Mouse (Mus musculus): ENCODE measurements around the gene Tmem196.

Tmem196 gene

GRCm38 (mm10) chr12:119945589-119946310 is at the start of gene Tmem196:
Tmem196 (plus strand) TSS chr12:119945822.
- TF ChIP-seq NANOG (IDR thresholded peaks at IDR 0.05; ENCODE audit: borderline replicate concordance, low read length) (no peak), CTCF (conservative IDR thresholded peaks at IDR 0.05; ENCODE audit: low read length) (no peak), POU5F1 (IDR thresholded peaks at IDR 0.05; ENCODE audit: borderline replicate concordance, low read length) (no peak)
- no peaks in the 10 kb centered on the region for H3K36me3 ChIP-seq (ENCODE audit: insufficient read depth, low read length)
- H3K4me1 ChIP-seq (replicated peaks; ENCODE audit: low read depth, low read length), result peaks cover 13% of the 10 kb centered on the region
- peak within 1 kb of the TSS; percentile 71 for H3K4me3 ChIP-seq (replicated peaks; ENCODE audit: low read length)
- H3K9me3 ChIP-seq (ENCODE audit: low read length), result no peaks in the 10 kb centered on the region
- H3K27me3 ChIP-seq (ENCODE audit: insufficient read depth, low read length), result peaks cover 24% of the 10 kb centered on the region

DNA sequence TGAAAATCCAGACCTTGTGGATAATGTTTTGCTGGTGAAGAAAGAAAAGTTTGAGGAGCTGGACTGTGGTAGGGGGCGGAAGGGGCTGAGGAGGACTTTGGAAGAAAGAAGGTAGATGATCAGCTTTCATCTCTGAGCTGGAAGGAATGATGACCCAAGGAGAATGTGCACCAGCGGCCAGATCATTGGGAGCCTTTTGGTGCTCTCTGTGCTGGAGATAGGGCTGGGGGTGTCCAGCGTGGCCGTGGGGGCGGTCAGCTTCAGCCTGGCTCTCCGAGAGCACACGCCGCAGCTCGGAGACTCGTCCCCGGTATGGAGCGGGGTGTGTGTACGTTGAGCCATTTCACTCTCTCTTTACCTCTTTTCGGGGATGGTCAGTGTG is 680 bp downstream of the Tmem196 start:
- H3K27me3 ChIP-seq (ENCODE audit: insufficient read depth, low read length), result peaks cover 24% of the 10 kb centered on the region
- TF ChIP-seq POU5F1 (IDR thresholded peaks at IDR 0.05; ENCODE audit: borderline replicate concordance, low read length), result no peak
- no peak for TF ChIP-seq CTCF (conservative IDR thresholded peaks at IDR 0.05; ENCODE audit: low read length)
- no peak for TF ChIP-seq NANOG (IDR thresholded peaks at IDR 0.05; ENCODE audit: borderline replicate concordance, low read length)
- peak overlapping the region; percentile 71 for H3K4me3 ChIP-seq (replicated peaks; ENCODE audit: low read length)
- no peaks in the 10 kb centered on the region for H3K9me3 ChIP-seq (ENCODE audit: low read length)
- peaks cover 13% of the 10 kb centered on the region for H3K4me1 ChIP-seq (replicated peaks; ENCODE audit: low read depth, low read length)
- no peaks in the 10 kb centered on the region for H3K36me3 ChIP-seq (ENCODE audit: insufficient read depth, low read length)

DNA sequence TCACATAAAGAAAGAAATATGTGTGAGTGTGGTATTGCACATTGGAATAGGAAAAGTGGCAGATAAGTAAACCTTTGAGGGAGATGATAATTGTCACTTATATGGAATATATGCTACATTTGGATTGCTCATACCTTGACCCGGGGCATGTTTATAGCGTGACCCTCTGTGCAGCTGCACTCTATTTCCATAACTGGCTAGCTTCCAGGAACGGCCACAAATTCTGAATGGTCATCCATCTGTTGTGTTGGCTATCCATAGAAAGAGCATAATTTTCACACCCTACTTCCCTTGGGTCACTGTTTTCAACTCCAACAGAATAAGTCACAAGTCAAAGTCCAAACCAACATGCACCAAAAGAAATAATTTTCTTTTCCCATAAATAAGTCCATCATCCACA is 11.4 kb downstream of the Tmem196 start:
- TF ChIP-seq CTCF (conservative IDR thresholded peaks at IDR 0.05; ENCODE audit: low read length) (no peak), NANOG (IDR thresholded peaks at IDR 0.05; ENCODE audit: borderline replicate concordance, low read length) (no peak), POU5F1 (IDR thresholded peaks at IDR 0.05; ENCODE audit: borderline replicate concordance, low read length) (no peak)
- no peak overlapping the region for H3K4me3 ChIP-seq (replicated peaks; ENCODE audit: low read length)
- H3K27me3 ChIP-seq (ENCODE audit: insufficient read depth, low read length), result no peaks in the 10 kb centered on the region
- no peaks in the 10 kb centered on the region for H3K4me1 ChIP-seq (replicated peaks; ENCODE audit: low read depth, low read length)
- no peaks in the 10 kb centered on the region for H3K9me3 ChIP-seq (ENCODE audit: low read length)
- no peaks in the 10 kb centered on the region for H3K36me3 ChIP-seq (ENCODE audit: insufficient read depth, low read length)

DNA sequence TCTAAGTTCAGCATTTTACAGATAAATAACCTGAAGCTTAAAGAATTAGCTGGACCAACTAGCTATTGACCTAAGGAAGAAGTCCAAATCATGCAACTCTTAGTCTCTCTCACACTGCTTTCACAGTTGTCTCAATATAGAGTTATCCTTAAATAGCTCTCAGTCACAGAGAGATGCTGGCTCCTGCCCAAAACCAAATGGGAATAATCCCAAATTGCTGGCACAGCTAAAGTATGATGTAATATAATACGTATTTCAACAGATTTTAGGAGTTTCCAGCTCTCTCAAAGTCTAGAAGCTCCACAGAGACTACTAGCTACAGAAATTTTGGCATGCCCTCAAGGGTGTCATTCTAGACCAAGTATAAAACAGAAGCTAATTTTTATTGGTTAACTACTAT is 15.1 kb downstream of the Tmem196 start:
- no peaks in the 10 kb centered on the region for H3K27me3 ChIP-seq (ENCODE audit: insufficient read depth, low read length)
- TF ChIP-seq NANOG (IDR thresholded peaks at IDR 0.05; ENCODE audit: borderline replicate concordance, low read length) (no peak), POU5F1 (IDR thresholded peaks at IDR 0.05; ENCODE audit: borderline replicate concordance, low read length) (no peak)
- H3K9me3 ChIP-seq (ENCODE audit: low read length), result no peaks in the 10 kb centered on the region
- no peaks in the 10 kb centered on the region for H3K36me3 ChIP-seq (ENCODE audit: insufficient read depth, low read length)
- no peak overlapping the region for H3K4me3 ChIP-seq (replicated peaks; ENCODE audit: low read length)
- H3K4me1 ChIP-seq (replicated peaks; ENCODE audit: low read depth, low read length), result no peaks in the 10 kb centered on the region

DNA sequence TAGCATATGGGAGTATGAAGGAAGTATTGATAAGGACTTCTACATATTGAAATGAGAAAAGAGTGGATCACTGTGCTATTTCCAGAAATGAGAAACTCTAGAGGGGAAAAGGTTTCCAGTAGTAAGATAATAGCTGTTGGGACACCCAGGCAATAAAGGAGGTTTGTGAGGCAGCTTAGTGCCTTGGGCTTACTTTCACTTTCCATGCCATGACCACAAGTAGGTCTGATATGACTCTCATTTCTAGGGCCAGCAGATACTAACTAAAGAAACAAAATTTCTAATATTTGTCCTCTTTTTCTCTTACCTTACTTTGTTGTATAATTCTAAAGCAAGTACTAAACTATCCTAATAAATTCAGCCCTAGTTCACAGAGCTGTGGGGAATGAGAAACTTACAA is 19.8 kb downstream of the Tmem196 start:
- Histone ChIP-seq H3K9me3 (ENCODE audit: low read length) (no peaks in the 10 kb centered on the region), H3K4me1 (replicated peaks; ENCODE audit: low read depth, low read length) (no peaks in the 10 kb centered on the region), H3K4me3 (replicated peaks; ENCODE audit: low read length) (no peak overlapping the region), H3K36me3 (ENCODE audit: insufficient read depth, low read length) (no peaks in the 10 kb centered on the region), H3K27me3 (ENCODE audit: insufficient read depth, low read length) (no peaks in the 10 kb centered on the region)
- no peak for TF ChIP-seq NANOG (IDR thresholded peaks at IDR 0.05; ENCODE audit: borderline replicate concordance, low read length)
- no peak for TF ChIP-seq POU5F1 (IDR thresholded peaks at IDR 0.05; ENCODE audit: borderline replicate concordance, low read length)
- no peak for TF ChIP-seq CTCF (conservative IDR thresholded peaks at IDR 0.05; ENCODE audit: low read length)

DNA sequence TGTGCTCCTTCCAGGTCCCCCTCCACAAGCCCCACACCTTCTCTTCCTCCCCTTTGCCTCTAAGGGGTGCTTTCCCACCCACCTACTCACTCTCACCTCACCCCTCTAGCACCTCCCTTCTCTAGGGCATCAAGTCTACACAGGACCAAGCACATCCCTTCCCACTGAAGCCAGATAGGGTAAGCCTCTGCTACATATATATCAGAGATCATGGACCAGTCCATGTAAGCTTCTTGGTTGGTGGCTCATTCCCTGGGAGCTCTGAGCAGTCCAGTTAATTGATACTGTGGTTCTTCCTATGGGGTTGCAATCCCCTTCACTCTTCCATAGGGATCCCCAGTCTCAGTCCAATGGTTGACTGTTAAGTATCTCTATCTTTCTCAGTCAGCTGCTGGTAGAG is 24.4 kb downstream of the Tmem196 start:
- no peaks in the 10 kb centered on the region for H3K36me3 ChIP-seq (ENCODE audit: insufficient read depth, low read length)
- no peak for TF ChIP-seq CTCF (conservative IDR thresholded peaks at IDR 0.05; ENCODE audit: low read length)
- TF ChIP-seq POU5F1 (IDR thresholded peaks at IDR 0.05; ENCODE audit: borderline replicate concordance, low read length), result no peak
- TF ChIP-seq NANOG (IDR thresholded peaks at IDR 0.05; ENCODE audit: borderline replicate concordance, low read length), result no peak
- peaks cover 12% of the 10 kb centered on the region for H3K9me3 ChIP-seq (ENCODE audit: low read length)
- no peaks in the 10 kb centered on the region for H3K4me1 ChIP-seq (replicated peaks; ENCODE audit: low read depth, low read length)
- H3K27me3 ChIP-seq (ENCODE audit: insufficient read depth, low read length), result no peaks in the 10 kb centered on the region
- no peak overlapping the region for H3K4me3 ChIP-seq (replicated peaks; ENCODE audit: low read length)

DNA sequence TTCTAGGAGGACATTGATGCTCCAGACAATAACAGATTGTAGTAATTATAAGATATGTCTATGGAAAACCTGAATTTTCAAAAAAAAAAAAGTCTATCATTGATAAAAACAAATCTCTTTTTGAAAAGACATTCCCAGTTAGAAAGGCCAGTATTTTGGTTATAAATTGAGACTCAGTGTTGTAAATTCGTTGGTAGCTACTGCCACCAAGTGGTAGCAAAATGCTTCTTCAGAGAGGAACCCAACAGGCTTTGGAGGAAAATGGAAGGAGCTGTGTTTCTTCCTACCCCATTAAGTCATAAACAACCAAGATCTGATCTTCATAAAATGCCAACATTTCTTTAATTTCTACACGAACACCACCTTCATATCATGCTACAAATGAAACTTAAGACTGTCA is 36.1 kb downstream of the Tmem196 start:
- H3K4me3 ChIP-seq (replicated peaks; ENCODE audit: low read length), result no peak overlapping the region
- H3K36me3 ChIP-seq (ENCODE audit: insufficient read depth, low read length), result no peaks in the 10 kb centered on the region
- no peaks in the 10 kb centered on the region for H3K9me3 ChIP-seq (ENCODE audit: low read length)
- TF ChIP-seq POU5F1 (IDR thresholded peaks at IDR 0.05; ENCODE audit: borderline replicate concordance, low read length) (no peak), NANOG (IDR thresholded peaks at IDR 0.05; ENCODE audit: borderline replicate concordance, low read length) (no peak), CTCF (conservative IDR thresholded peaks at IDR 0.05; ENCODE audit: low read length) (peak; percentile 46)
- H3K4me1 ChIP-seq (replicated peaks; ENCODE audit: low read depth, low read length), result no peaks in the 10 kb centered on the region
- H3K27me3 ChIP-seq (ENCODE audit: insufficient read depth, low read length), result no peaks in the 10 kb centered on the region

DNA sequence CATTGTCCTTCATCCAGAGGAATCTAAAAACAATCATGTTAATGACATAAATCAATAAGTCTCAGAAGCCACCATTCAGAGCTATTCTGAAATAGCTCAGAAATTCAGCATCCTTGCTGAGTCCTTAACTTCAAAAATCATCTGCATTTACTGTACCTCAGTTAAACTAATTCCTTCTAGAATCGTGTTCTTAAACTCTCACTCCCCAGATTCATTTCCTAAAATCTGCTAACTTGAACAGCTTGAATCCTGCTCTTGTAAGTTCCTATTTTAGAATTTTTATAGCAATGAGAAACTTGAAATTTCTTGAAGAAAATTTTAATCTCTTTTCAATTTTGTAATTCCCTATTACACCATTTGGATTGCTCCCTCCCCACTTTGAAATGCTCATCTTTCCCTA is 52.6 kb downstream of the Tmem196 start:
- TF ChIP-seq CTCF (conservative IDR thresholded peaks at IDR 0.05; ENCODE audit: low read length) (no peak), NANOG (IDR thresholded peaks at IDR 0.05; ENCODE audit: borderline replicate concordance, low read length) (no peak), POU5F1 (IDR thresholded peaks at IDR 0.05; ENCODE audit: borderline replicate concordance, low read length) (no peak)
- Histone ChIP-seq H3K27me3 (ENCODE audit: insufficient read depth, low read length) (no peaks in the 10 kb centered on the region), H3K9me3 (ENCODE audit: low read length) (0 out of 2 replicates have a peak, but pooled peaks cover 1% of the 10 kb centered on the region), H3K36me3 (ENCODE audit: insufficient read depth, low read length) (no peaks in the 10 kb centered on the region), H3K4me1 (replicated peaks; ENCODE audit: low read depth, low read length) (0 out of 2 replicates have a peak, but pooled peaks cover 5% of the 10 kb centered on the region), H3K4me3 (replicated peaks; ENCODE audit: low read length) (no peak overlapping the region)

DNA sequence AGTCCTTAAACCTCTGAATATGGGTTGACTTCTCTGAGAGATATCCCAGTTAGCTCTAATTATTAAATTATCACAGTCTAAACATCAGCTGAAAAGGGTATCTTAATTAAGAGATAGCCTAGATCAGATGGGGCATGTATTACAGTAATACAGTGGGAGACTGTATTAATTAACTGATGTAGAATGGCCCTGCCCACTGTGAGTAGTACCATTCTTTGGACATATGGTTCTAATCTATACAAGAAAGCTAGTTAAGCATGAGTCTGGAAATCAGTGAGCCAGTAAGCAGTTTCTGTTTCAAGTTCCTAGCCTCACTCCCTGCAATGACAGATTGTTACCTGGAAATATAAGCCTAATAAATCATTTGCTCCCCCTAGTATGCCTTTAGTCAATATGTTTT is 58.7 kb downstream of the Tmem196 start:
- no peaks in the 10 kb centered on the region for H3K4me1 ChIP-seq (replicated peaks; ENCODE audit: low read depth, low read length)
- no peaks in the 10 kb centered on the region for H3K27me3 ChIP-seq (ENCODE audit: insufficient read depth, low read length)
- no peak overlapping the region for H3K4me3 ChIP-seq (replicated peaks; ENCODE audit: low read length)
- peaks cover 47% of the 10 kb centered on the region for H3K9me3 ChIP-seq (ENCODE audit: low read length)
- no peaks in the 10 kb centered on the region for H3K36me3 ChIP-seq (ENCODE audit: insufficient read depth, low read length)
- TF ChIP-seq POU5F1 (IDR thresholded peaks at IDR 0.05; ENCODE audit: borderline replicate concordance, low read length) (no peak), CTCF (conservative IDR thresholded peaks at IDR 0.05; ENCODE audit: low read length) (no peak), NANOG (IDR thresholded peaks at IDR 0.05; ENCODE audit: borderline replicate concordance, low read length) (no peak)
